Mouse (Mus musculus) myocyte (in vitro differentiated cells): ENCODE results near the gene Vav3. TPM values are rescaled to one million over a fixed set of nuclear protein-coding genes. Genes with fewer than 3 reads are reported as not detected.

Experiments
- H3K27me3 ChIP-seq: one replicate; pipeline ENCODE4 v1.6.1; 2011; ENCODE audit not compliant: control insufficient read depth, insufficient read depth, insufficient read length
- H3K36me3 ChIP-seq: one replicate; pipeline ENCODE4 v1.6.1; 2011; ENCODE audit not compliant: control insufficient read depth, insufficient read depth
- H3K4me2 ChIP-seq: one replicate; pipeline ENCODE4 v1.6.1; 2011; ENCODE audit warnings: low read depth, control low read depth
- H3K4me3 ChIP-seq: one replicate; pipeline ENCODE4 v1.5.1; 2011; ENCODE audit warnings: mild to moderate bottlenecking, control low read depth, moderate library complexity
- H3K79me2 ChIP-seq: one replicate; pipeline ENCODE4 v1.6.1; 2011; ENCODE audit not compliant: control insufficient read depth, insufficient read depth
- H3ac ChIP-seq: one replicate; pipeline ENCODE4 v1.6.1; 2011; ENCODE audit not compliant: control insufficient read depth, insufficient read length
- CEBPB ChIP-seq: IDR thresholded peaks from 2 replicates; pipeline ENCODE4 v1.6.1; 2011; ENCODE audit warnings: mild to moderate bottlenecking, moderate library complexity; ENCODE audit not compliant: poor library complexity, insufficient read depth, severe bottlenecking
- E2F4 ChIP-seq: IDR thresholded peaks from one replicate; pipeline ENCODE4 v1.6.1; 2011; ENCODE audit warnings: mild to moderate bottlenecking, control low read depth, moderate library complexity; ENCODE audit not compliant: insufficient read depth
- MAX ChIP-seq: IDR thresholded peaks from one replicate; pipeline ENCODE4 v1.6.1; 2011; ENCODE audit warnings: low read depth, mild to moderate bottlenecking, control low read depth
- MYOD1 ChIP-seq, 3 experiments: IDR thresholded peaks; one replicate each; pipeline ENCODE4 v1.6.1; 2011; ENCODE audit warnings: control low read depth in 2 of 3, low read depth in 2 of 3, mild to moderate bottlenecking in 2 of 3, moderate library complexity in 1 of 3; ENCODE audit not compliant: insufficient read length in 2 of 3, control insufficient read depth in 1 of 3
- MYOG ChIP-seq, 3 experiments: IDR thresholded peaks; one replicate each; pipeline ENCODE4 v1.6.1; 2011; ENCODE audit warnings: control low read depth in 2 of 3, low read depth in 2 of 3, mild to moderate bottlenecking in 2 of 3; ENCODE audit not compliant: insufficient read length in 2 of 3, control insufficient read depth in 1 of 3, insufficient read depth in 1 of 3
- POLR2A ChIP-seq: IDR thresholded peaks from one replicate; pipeline ENCODE4 v1.6.1; 2011; ENCODE audit warnings: low read depth, mild to moderate bottlenecking, control low read depth, moderate library complexity; ENCODE audit not compliant: insufficient read length
- POLR2AphosphoS2 ChIP-seq: IDR thresholded peaks from one replicate; pipeline ENCODE4 v1.6.1; 2011; ENCODE audit warnings: low read depth, control low read depth; ENCODE audit not compliant: insufficient read length
- REST ChIP-seq: IDR thresholded peaks from one replicate; pipeline ENCODE4 v1.6.1; 2011; ENCODE audit warnings: mild to moderate bottlenecking, control low read depth, moderate library complexity; ENCODE audit not compliant: insufficient read depth, insufficient read length
- SRF ChIP-seq: IDR thresholded peaks from one replicate; pipeline ENCODE4 v1.6.1; 2011; ENCODE audit warnings: low read depth; ENCODE audit not compliant: control insufficient read depth, insufficient read length
- TCF12 ChIP-seq: IDR thresholded peaks from one replicate; pipeline ENCODE4 v1.6.1; 2011; ENCODE audit warnings: mild to moderate bottlenecking, control low read depth; ENCODE audit not compliant: poor library complexity, insufficient read depth, severe bottlenecking
- TCF3 ChIP-seq: IDR thresholded peaks from one replicate; pipeline ENCODE4 v1.6.1; 2011; ENCODE audit warnings: low read depth, control low read depth; ENCODE audit not compliant: insufficient read length
- USF1 ChIP-seq: IDR thresholded peaks from one replicate; pipeline ENCODE4 v1.6.1; 2011; ENCODE audit warnings: low read depth, mild to moderate bottlenecking, control low read depth, moderate library complexity
- polyA plus RNA-seq: library from polyadenylated mRNA; unstranded; fragments of >200 nt; fragmentation: generic; extraction: Trizol; gene quantifications from one replicate; pipeline ENCODE4 v1.2.1, GENCODE M21; 2012; ENCODE audit warnings: missing spikeins

Vav3 gene
- polyA plus RNA-seq, 1 experiment, result 0.95 TPM

DNA sequence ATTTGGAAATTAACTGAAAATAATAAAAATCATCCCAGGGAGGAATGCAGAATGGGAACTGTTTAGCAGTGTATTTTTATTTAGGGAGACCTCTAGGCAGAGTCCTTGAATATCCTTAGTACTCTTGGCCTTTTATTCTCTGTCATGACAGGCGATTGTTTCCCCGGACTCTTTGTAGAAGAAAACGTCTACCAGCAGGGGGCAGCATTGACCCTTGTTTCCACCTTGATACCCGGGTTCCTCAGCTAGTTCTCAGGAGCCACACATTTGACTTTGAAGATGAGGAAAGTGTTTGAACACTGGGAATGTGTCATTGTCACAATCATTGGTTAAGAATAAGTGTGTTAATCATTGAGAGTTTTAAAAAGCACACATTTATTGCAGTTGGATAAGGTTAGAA lies 185.8 kb downstream of the Vav3 start:
- no peak overlapping the region for H3ac ChIP-seq
- no peaks in the 10 kb centered on the region for H3K27me3 ChIP-seq
- H3K79me2 ChIP-seq, result no peaks in the 10 kb centered on the region
- H3K36me3 ChIP-seq, result no peaks in the 10 kb centered on the region
- TF ChIP-seq USF1, result no peak
- TF ChIP-seq E2F4, result no peak
- TF ChIP-seq SRF, result no peak
- TF ChIP-seq REST, result no peak
- no peak for TF ChIP-seq TCF12
- TF ChIP-seq MAX, result no peak
- TF ChIP-seq POLR2A, result no peak
- TF ChIP-seq TCF3, result no peak
- TF ChIP-seq POLR2AphosphoS2, result no peak
- TF ChIP-seq MYOG (IDR thresholded peaks at IDR 0.05; ENCODE audit: control insufficient read depth in 1 of 3, insufficient read depth in 1 of 3, insufficient read length in 2 of 3, low read depth in 2 of 3), result no peak
- TF ChIP-seq MYOD1 (IDR thresholded peaks at IDR 0.05; ENCODE audit: control insufficient read depth in 1 of 3, insufficient read length in 2 of 3, low read depth in 2 of 3), result no peak
- TF ChIP-seq CEBPB, result no peak
- H3K4me2 ChIP-seq, result no peak overlapping the region
- H3K4me3 ChIP-seq, result no peak overlapping the region

DNA sequence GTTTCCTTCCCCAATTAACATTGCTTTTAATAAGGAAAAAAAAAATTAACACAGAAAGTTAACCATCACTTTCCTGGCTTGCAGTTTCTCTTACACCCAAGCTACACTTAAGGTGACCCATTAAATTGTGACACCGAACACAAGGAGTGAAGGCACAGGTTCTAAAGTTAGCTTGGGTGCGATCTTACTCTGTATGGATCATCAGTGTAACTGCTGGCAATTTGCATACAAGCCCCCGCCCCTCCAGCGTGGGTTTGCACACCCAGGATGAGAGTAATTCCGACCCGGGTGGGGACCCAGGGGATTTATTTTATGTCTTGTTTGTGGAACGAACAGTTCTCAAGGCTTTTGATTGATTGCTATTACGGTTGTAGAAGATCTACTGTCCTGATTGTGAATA lies 186.2 kb downstream of the Vav3 start:
- Histone ChIP-seq H3K36me3 (no peaks in the 10 kb centered on the region), H3K79me2 (no peaks in the 10 kb centered on the region), H3K4me2 (no peak overlapping the region), H3K27me3 (no peaks in the 10 kb centered on the region), H3K4me3 (no peak overlapping the region), H3ac (no peak overlapping the region)
- TF ChIP-seq MYOD1 (IDR thresholded peaks at IDR 0.05; ENCODE audit: control insufficient read depth in 1 of 3, insufficient read length in 2 of 3, low read depth in 2 of 3), result no peak
- no peak for TF ChIP-seq POLR2A
- no peak for TF ChIP-seq TCF12
- TF ChIP-seq POLR2AphosphoS2, result no peak
- no peak for TF ChIP-seq E2F4
- TF ChIP-seq REST, result no peak
- TF ChIP-seq SRF, result no peak
- no peak for TF ChIP-seq USF1
- TF ChIP-seq CEBPB, result no peak
- no peak for TF ChIP-seq MAX
- TF ChIP-seq TCF3, result no peak

DNA sequence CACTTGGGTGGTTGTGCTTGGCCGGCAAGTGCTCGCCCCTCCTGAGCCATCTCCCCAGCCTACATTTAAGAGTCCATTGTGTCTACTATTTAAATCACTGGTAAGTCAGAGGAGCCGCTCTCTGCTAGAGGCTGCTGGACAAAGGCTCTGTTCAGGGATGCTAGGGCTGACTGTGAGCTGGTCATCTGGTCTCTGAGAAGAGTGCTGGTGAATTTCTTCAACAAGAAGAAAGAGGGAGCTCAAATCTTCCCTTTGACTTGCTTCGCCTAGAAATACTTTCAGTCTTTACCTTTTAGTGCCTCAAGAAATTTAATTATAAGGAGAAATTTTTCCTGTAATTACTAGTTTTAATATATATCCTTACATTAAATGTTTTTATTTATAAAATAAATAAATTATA lies 188.2 kb downstream of the Vav3 start:
- H3K4me3 ChIP-seq, result no peak overlapping the region
- H3K36me3 ChIP-seq, result no peaks in the 10 kb centered on the region
- H3ac ChIP-seq, result no peak overlapping the region
- TF ChIP-seq CEBPB, result no peak
- TF ChIP-seq TCF3, result no peak
- TF ChIP-seq E2F4, result no peak
- TF ChIP-seq REST, result no peak
- TF ChIP-seq SRF, result no peak
- no peak for TF ChIP-seq MAX
- no peak for TF ChIP-seq POLR2A
- no peak for TF ChIP-seq USF1
- no peak for TF ChIP-seq MYOG (IDR thresholded peaks at IDR 0.05; ENCODE audit: control insufficient read depth in 1 of 3, insufficient read depth in 1 of 3, insufficient read length in 2 of 3, low read depth in 2 of 3)
- TF ChIP-seq MYOD1 (IDR thresholded peaks at IDR 0.05; ENCODE audit: control insufficient read depth in 1 of 3, insufficient read length in 2 of 3, low read depth in 2 of 3), result no peak
- TF ChIP-seq TCF12, result no peak
- no peaks in the 10 kb centered on the region for H3K27me3 ChIP-seq
- no peaks in the 10 kb centered on the region for H3K79me2 ChIP-seq
- no peak overlapping the region for H3K4me2 ChIP-seq

DNA sequence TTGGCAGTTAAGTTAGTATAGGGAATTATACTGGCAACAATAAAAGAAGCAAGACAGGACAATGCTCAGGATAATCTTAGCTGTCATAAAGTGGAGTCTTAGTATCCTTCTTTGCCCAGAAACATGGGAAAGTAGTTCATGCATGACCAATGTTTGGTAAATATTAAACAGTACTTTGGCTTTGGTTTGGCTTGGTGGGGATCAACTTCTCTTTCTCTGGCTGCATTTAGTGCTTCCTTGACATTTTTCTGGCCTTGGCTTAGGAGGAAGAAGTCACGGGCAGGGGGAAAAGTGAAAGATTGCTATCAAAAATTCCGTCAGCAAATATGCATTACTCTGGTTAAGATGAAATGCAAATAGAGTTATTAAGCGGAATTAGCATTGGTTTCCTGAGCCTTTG lies 197.2 kb downstream of the Vav3 start:
- Histone ChIP-seq H3K4me3 (no peak overlapping the region), H3K36me3 (no peaks in the 10 kb centered on the region), H3K4me2 (no peak overlapping the region), H3ac (no peak overlapping the region), H3K27me3 (no peaks in the 10 kb centered on the region), H3K79me2 (no peaks in the 10 kb centered on the region)
- TF ChIP-seq POLR2A (no peak), MYOD1 (IDR thresholded peaks at IDR 0.05; ENCODE audit: control insufficient read depth in 1 of 3, insufficient read length in 2 of 3, low read depth in 2 of 3) (no peak), SRF (no peak), TCF3 (no peak), TCF12 (no peak), POLR2AphosphoS2 (no peak), MAX (no peak)

DNA sequence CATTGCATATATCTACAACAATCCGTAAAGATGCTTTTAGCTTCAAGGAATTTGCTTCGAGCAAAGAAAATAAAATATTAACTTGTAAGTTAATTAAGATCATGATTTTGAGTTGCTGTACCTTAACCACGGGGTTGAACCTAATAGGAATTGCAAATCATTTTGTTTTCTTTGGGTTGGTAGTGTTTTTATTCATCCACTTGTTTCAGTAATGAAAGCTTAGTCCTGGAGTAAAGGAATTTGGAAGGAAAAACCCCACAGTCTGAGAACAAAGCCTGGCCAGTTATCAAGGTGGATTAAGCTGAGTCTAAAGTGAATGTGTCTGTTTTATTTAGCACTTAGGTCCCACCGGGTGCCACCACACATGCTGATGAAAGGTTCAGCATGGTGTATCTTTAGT lies 199.6 kb downstream of the Vav3 start:
- Histone ChIP-seq H3K27me3 (no peaks in the 10 kb centered on the region), H3K4me2 (no peak overlapping the region), H3K36me3 (no peaks in the 10 kb centered on the region), H3K4me3 (no peak overlapping the region), H3K79me2 (no peaks in the 10 kb centered on the region), H3ac (no peak overlapping the region)
- no peak for TF ChIP-seq TCF3
- no peak for TF ChIP-seq POLR2A
- no peak for TF ChIP-seq MYOG (IDR thresholded peaks at IDR 0.05; ENCODE audit: control insufficient read depth in 1 of 3, insufficient read depth in 1 of 3, insufficient read length in 2 of 3, low read depth in 2 of 3)
- TF ChIP-seq SRF, result no peak
- TF ChIP-seq MYOD1 (IDR thresholded peaks at IDR 0.05; ENCODE audit: control insufficient read depth in 1 of 3, insufficient read length in 2 of 3, low read depth in 2 of 3), result no peak
- no peak for TF ChIP-seq POLR2AphosphoS2
- no peak for TF ChIP-seq MAX
- TF ChIP-seq TCF12, result no peak
- no peak for TF ChIP-seq USF1
- TF ChIP-seq E2F4, result no peak
- TF ChIP-seq REST, result no peak
